Mouse (Mus musculus) frontal cortex, postnatal 10 days (tissue): ENCODE measurements around the gene Fndc10.
"Not testable (repeated sequence)": the region's sequence is repeated elsewhere in the genome, so short reads cannot be mapped to it uniquely, and the experiment has no call there.

ENCODE experiments used
- DNase-seq, 2 experiments: peaks; one replicate each; pipeline ENCODE4 v3.0.0; 2022; ENCODE audit warnings: low spot score in 2 of 2, mixed read lengths in 1 of 2

Fndc10 gene

DNA sequence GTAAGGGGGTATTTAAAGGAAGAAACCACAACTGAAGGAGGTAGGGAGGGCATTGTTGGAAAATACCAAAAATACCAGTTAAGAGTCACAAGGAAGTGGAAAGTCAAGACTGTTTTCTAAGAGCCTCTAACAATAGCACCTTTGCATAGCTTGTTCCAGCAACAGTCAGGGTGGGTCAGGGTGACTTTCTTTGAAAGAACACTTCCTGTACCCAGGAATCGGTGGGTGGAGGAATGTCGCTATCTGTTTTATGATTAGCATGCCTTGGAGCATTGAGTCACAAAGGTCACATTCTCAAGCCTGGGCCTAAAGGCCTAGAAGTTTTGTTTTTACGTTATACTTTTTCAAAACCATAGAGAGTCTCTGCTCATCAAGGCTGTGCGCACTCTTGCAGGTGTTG lies 6.4 kb upstream of the Fndc10 start:
- not testable (repeated sequence) for DNase-seq

DNA sequence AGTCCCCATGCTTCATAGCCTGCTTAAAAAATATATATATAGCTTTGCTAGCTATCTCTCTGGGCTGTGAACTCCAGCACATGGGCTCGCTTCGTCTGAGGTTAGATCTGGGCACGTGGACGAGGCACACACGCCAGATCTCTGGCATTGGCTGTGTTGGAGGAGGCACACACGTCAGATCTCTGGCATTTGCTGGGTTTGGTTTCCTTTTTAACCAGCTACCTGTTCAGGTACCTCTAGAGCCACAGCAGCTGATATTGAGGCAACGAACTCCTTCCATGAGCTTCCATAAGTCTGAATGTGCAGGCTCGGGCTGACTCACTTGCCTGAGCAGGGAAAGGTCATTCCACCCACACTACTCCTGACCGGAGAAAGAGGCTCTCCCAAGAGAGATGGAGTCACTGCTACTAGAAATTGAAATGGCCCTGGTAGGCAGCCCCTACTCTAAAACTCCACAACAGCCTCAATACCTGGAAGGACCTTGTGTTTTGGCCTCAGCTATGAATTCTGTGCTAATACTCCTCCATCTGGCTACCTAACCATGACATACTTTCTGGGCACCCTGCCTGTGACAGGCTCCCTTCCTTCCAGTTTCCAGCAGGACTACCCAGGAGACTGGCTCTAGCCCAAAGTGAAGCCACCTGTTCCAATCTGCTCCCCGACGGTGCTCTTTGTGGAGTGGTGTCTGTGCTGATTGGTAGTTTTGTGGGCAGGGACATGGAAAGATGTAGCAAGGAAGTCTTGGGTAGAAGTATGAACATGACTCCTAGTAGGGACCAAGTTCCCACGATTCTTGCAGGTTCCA lies 3.4 kb upstream of the Fndc10 start:
- DNase-seq: no peak

DNA sequence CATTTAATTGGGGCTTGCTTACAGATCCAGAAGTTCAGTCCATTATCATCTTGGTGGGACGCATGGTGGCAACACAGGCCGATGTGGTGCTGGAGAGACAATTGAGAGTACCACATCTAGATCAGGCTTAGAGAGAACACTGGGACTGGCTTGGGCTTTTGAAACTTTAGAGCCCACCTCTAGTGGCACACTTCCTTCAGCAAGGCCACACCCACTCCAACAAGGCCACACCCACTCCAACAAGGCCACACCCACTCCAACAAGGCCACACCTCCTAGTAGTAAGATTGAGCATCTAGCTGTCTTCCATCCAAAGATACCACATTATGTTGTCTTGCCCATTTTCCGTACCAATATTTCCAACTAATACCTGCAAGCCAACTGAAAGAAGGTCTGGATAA lies 1.7 kb upstream of the Fndc10 start:
- DNase-seq: no peak

DNA sequence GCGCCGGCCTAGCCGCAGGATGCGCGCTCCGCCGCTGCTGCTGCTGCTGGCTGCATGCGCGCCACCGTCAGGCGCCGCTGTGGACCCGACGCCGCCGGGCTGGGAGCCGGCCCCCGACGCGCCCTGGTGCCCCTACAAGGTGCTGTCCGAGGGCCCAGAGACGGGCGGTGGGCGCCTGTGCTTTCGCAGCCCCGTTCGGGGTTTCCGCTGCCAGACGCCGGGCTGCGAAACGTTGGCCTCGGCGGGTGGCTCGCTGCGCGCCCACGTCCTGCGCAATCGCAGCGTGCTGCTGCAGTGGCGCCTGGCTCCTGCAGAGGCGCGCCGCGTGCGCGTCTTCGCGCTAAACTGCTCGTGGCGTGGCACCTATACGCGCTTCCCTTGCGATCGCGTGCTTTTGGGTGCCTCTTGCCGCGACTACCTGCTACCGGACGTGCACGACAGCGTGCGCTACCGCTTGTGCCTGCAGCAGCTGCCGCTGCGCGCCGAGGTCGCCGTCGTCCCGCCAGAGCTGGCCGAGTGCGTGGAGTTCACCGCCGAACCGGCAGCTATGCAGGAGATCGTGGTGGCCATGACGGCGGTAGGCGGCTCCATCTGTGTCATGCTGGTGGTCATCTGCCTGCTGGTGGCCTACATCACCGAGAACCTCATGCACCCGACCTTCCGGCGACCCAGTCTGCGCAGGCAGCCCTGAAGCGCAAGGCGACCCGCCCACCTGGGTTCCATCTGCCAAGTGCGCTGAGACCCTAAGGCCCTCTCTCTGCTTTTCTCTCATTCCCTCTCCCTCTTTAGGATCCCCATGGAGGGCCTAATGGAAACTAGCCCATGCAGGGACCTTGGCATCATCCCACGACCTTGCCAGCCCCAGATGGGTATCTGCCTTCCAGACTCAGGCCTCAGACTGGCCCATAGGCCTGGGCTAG lies 600 bp downstream of the Fndc10 start:
- peak; percentile 64 to 76 for DNase-seq

DNA sequence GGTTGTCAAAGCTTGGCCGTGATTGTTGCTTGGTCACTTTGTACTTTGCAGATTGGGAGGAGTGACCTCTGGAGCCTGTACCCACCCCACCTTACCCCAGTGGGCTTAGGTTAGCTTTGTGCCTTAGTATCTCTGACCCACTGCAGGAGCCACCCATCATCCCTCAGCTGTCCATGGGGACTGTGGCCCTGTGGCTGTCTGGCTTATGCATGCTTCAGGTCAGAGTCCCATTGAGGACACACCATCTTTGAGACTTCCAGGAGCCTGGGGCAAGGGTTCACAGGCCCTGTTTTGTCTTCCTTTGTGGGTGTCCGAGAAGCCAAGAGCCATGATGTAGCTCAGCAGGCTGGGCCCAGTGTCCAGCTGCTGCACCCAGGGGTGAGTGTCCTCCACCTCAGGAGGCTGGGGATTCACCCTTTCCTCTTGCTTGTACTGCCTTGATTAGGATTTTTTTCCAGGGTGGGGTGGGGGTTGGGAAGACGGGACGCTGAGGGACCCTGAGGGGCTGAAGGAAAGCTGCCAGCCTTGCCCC lies 1.5 kb downstream of the Fndc10 start:
- no peak for DNase-seq

DNA sequence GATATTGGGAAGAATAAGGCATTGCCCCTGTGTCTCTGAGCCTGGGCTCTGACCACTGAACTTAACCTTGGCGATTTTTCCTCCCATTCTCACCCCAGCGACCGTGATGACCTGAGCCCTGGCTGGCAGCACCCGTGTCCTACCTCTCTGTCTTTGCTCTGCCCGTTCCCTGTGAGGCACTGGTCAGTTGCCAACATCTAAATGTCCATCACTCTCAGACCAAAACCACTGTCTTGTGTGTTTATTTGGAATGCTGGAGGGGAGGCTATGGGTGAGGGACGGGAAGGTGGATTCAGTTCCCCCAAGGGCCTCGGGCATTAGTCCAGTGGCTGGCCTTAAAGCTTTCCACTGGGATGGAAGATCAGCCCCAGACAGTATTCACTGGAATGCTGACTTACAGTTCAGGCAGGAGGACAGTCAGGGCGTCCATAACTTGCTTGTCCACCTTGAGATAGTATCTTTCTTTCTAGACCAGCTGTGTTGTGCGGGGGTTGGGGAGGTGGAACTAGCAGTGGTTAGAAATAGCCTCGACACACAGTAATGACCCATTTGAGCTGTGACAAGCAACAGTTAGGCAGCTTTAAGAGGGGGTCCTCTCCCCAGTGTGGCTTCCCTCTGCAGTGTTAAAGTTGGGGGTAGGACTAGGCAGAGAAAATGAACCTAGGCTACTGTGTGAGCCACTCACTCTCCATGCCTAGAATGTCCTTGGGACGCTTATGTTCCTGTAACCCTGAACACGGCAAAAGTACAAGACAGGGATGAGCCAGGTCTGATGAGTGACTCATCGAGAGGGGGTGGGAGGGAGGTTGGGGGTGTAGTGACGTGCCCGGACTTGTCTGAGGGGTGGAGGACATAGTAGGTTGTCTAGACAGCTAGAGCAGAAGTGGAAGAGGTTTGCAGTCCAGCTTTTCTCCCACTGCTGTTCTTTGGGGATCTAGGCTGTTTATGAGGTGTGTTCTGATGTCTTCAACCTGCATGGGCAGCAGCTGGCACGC lies 2.4 kb downstream of the Fndc10 start:
- no peak for DNase-seq

DNA sequence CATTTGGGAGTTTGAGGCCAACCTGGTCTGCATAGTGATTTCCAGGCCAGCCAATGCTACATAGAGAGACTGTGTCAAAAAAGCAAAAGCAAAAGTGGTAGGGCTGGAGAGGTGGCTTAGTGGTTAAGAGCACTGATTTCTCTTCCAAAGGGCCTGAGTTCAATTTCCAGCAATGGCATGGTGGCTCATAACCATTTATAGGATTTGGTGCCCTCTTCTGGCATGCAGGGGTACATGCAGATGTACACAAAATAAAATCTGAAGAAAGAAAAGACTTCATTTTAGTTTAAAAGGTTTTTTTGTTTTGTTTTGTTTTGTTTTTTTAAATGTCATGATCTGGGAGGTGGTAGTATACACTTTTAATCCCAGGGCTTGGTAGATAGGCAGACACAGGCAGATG lies 6.3 kb downstream of the Fndc10 start:
- DNase-seq: no peak

DNA sequence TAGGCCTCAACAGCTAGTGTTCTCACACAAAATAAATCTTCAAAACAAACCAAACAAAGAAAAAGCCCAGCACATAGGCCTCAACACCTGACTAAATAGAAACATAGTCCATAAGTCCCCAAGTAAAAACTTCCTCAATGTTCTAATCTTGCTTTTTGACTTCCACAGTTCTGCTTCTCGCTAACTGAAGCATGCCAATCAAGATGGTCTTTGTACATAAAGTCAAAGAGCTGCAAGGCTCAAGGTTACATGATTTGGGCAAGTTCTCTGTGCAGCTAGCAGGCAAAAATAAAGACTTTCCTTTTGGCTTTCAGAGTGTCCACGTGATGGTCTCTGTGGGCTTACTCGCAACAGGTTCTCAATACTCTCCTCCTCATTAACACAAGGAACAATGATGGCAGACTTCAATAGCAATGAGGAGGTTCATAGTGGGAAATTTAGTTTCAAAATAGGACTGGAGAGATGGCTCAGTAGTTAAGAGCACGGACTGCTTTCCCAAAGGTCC lies 9.3 kb downstream of the Fndc10 start:
- no peak for DNase-seq

DNA sequence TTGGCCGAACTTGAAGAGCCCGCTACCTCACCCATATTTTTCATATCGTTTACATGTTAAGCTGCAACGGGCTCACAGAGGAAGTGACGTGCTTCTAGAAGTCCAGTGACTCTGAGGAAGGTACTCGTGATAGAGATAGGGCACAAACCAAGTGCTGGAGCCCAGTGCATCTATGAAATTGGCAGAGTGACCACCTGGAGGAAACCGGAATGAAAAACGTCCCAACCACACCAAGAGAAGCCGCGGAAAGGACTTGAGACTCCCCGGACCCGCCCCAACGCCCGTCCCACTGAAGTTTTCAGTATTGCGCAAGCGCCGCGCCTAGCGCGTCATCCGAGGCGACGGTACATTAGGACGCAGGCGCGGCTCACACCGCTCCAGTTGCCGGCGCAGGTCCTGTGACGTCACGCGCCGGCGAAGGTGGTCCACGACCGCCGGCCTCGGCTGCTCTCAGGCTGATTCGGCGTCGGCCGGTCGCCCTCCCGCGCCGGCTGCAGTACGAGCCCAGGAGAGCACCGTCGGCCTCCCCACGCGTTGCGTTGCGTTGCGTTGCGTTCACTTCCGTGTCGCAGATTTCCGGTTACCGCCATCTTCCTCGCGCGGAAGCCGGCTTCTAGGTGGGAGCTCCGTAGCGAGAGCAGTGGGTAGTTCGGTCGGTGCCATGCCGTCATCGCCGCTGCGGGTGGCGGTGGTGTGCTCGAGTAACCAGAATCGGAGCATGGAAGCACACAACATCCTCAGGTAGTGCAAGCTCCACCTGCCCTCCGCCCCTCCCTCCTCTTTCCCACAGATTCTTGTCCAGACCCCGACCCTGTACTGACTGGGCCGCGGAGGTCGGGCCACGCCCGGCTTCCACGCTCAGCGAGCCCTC lies 10.8 kb downstream of the Fndc10 start, which contains the start of gene Ssu72:
Gene Ssu72 (plus strand): TSS at position 80 of the 871 bp plus-strand sequence.
- peak; percentile 88 to 94 for DNase-seq

DNA sequence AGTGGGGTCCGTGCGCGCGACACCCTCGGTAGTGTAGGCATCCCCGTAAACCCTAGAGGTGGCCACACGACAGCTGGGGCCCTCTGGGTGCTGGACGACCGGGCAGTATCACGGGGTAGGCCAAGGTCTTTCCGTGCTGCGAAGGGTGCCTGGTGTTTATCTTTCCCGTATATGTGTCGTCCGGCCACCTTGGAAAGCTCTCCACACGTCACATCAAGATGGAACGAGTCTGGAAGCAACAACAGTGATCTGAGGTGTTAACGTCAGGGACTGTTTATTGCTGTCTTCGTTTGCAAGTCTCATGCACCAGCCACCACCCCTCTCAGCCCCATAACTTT lies 11.4 kb downstream of the Fndc10 start:
- no peak for DNase-seq

DNA sequence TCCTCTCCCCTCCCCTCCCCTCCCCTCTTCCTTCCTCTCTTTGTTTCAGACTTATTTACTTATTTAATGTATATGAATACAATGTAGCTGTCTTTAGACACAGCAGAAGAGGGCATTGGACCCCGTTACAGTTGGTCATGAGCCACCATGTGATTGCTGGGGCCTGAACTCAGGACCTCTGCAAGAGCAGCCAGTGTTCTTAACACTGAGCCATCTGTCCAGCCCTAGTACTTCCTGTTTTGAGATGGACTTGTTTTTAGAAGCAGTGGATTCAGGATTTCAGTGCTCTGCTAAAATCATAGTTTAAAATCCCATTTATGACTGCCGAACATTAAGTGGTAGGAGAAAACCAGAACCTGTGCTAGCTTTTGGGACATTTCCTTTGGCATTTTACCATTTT lies 14.4 kb downstream of the Fndc10 start:
- no peak for DNase-seq

DNA sequence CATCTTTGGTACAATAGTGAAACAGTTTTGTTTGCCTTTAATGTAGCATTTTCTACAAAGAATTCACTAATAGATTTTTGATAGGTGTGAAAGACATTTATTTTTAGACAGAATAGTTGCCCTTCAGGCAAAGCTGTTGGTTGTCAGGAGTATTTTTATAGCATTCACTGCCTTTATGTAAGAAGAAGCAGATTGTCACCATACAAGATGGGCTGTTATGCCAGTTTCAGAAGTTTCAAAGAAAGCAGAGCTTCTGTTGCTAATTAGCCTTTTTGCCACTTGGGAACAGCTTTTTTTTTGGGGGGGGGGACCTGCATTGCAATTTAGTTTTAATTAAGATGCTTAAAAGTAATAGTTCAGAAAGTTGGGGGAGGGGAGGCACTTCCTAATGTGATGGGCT lies 14.8 kb downstream of the Fndc10 start:
- DNase-seq: no peak

DNA sequence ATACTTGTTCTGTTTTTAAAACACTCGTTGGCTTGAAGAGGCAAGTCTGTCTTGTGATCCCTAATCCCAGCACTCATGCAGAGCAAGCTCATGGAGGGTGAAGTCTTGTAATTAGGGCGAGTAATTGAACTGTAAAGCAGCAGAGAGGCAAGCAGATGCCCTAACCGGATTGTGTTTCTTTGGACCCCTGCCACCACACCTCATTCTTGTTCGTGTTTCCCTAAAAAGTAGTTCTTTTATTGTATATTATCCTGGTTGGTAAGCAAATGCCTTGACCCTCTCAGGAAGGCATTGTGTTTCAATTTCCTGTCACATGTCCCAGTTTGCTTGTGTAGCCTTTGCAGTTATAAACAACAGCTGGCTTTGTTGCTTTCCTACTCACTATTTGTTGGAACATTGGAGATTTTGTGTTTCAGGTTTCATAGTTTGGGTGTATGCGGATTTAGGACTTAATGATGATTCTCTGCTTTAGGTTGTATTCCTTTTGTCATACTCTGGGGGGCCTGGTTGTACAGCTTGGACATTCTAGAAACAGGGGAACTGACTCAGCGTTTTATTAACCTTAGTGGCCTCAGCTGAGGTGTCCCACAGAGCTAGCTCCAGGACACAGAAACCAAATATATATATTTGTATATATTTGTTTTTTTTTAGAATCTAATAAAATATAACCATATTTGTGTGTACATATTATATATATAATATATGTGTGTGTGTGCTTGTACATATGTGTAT lies 16.5 kb downstream of the Fndc10 start:
- DNase-seq: no peak

DNA sequence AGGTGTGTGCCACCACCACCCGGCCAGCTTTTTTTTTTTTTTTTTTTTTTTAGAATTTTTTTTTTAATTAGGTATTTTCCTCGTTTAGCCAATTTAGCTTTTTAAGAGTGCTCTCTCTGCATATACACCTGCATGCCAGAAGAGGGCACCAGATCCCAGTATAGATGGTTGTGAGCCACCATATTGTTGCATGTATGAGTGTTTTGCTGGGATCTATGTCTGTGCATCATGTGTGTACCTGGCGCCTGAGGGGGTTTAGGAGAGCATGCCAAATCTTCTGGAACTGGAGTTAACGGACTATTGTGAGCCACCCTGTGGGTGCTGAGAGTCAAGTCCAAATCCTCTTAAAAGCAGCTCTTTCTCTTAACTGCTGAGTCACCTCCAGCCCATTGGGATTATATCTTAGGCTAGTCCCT lies 27.5 kb downstream of the Fndc10 start:
- no peak for DNase-seq

DNA sequence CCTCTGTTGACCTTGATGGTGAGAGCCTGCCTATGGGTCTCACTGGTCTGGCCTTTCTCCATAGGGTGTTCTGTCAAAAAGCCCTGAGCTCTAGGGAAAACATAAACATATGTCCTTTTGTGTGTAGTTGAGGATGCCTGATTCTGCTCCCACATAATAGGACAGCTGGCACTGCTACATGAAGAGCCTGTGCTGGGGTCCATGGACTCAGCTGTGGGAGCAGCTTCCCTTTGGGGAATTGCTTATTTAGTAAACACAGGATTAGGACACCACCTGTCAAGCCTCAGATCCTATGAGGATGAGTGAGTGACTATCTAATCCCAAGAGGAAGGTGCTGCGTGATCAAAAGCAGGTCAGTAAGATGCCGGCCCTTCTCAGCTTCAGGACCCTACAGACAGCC lies 33.9 kb downstream of the Fndc10 start:
- no peak for DNase-seq

DNA sequence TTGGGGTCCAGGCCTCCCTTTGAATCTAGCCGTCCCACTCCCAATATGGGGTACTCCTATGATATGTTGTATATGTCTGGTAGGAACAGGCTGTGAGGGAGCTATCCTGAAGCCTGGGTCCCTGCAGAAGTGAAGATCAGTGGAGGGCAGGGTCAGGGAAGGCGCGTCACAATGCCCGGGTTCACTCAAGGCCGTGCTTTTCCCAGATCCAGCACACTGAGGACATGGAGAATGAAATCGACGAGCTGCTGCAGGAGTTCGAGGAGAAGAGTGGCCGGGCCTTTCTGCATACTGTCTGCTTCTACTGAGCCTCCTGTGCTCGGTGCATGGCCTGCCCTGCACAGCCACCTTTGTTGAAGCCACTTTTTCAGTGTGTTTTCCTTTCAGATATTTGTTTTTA lies 39.1 kb downstream of the Fndc10 start:
- no peak for DNase-seq

DNA sequence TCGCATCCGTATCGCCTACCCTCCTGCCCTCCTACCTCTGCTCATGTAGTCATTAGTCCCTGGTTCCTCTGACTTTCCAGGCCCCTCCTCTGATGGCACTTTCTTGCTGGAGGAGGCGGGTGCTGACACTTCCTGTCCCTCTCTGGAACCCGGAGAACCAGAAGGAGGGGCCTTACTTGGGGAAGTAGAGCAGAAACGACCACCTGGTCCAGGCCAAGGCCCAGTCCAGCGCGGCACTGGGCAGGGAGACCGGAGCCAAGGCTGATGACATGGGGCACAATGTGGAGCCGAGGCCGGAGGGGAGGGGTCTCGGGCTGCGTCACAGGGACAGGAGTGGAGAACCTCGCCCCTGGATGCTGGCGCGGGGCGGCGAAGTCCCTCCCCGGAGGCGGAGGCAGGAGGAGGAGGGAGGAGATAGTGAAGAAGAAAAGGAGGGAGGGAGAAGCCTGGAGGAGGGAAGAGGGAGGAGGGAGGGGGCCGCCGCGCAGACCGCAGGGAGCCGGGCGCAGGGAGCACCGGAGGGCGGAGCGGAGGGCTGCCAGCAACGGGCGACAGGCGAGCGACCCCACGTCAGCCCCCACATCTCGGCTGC lies 40.3 kb downstream of the Fndc10 start, which contains the start of gene Tmem240:
Gene Tmem240 (plus strand): TSS at position 451 of the 592 bp plus-strand sequence.
- peak; percentile 91 to 92 for DNase-seq

DNA sequence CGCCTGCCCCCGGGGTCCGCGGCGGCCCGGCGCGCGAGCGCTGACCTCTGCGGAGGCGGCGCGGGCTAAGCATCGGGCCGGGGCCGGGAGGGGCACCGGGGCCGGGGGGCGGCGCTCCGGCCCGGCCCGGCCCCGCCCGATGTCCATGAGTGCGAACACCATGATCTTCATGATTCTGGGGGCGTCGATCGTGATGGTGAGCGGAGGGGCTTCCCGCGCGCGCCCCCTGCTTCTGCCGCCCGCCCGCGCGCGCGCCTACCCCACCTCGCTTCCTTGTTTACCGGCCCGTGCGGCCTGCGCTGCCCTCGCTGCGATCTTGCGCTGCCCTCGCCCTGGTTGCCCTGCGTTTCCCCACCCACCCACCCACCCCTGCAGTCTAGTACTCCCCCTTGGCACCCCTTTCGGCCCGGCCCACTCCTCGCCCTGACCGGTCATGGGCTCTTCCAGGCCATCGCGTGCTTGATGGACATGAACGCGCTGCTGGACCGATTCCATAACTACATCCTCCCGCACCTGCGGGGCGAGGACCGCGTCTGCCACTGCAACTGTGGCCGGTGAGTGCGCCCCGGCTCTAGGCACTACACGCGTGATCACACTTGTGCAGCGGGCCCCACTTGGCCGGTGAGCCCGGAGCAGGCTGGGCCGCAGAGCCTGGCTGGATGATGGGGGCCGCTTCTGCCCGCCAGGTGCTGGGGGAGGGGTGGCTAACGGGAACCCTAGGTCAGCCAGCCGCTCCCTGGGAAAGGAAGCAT lies 41.0 kb downstream of the Fndc10 start:
- DNase-seq: peak in 1 of 2 experiments; percentile 51
